Mouse (Mus musculus): ENCODE measurements around the gene Obox6.

DNA sequence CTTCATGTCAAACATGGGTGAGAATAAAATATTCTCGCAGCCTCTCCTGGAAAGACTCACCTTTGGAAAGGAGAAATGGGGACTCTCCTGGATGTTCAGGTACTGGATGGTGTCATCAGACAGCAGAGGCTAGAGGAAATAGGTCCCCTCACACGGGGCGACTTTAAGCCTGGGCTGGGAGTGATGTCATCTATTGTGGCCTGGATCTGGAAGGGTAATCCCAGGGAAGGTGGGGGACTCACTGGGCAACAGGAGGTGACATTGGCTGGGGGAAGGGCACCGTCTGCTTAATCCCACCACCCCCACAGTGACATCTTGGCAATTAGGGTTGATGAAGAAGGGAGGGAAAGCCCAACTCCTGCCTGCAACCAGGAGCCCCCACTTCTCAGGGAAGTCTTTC lies 40.3 kb upstream of the Obox6 start, which contains the start of gene Crx:
- TF ChIP-seq CTCF (IDR thresholded peaks at IDR 0.05; ENCODE audit: borderline replicate concordance, control insufficient read depth, extremely low read depth, insufficient read depth, low read length, poor library complexity) (no peak), POLR2A (IDR thresholded peaks at IDR 0.05; ENCODE audit: control insufficient read depth, extremely low read depth, insufficient read depth, low read length, poor library complexity) (no peak)

Data from thymus, adult 2 months (tissue).